Mouse (Mus musculus) G1E (cell line): ENCODE measurements around the gene Olfr555.
A peak's percentile ranks its signal among the peaks of the same experiment; 100 is the strongest.

Source experiments
- CTCF ChIP-seq: IDR thresholded peaks from 2 replicates; pipeline ENCODE4 v1.5.1; 2012; ENCODE audit warnings: low read depth, low read length, inconsistent platforms, mixed read lengths
- GATA1 ChIP-seq: IDR thresholded peaks from 2 replicates; pipeline ENCODE4 v1.6.1; 2012; ENCODE audit warnings: borderline replicate concordance, low read length, inconsistent platforms, mixed read lengths
- TAL1 ChIP-seq: conservative IDR thresholded peaks from 2 replicates; pipeline ENCODE4 v1.6.1; 2012; ENCODE audit warnings: low read depth, low read length, inconsistent platforms, mixed read lengths

DNA sequence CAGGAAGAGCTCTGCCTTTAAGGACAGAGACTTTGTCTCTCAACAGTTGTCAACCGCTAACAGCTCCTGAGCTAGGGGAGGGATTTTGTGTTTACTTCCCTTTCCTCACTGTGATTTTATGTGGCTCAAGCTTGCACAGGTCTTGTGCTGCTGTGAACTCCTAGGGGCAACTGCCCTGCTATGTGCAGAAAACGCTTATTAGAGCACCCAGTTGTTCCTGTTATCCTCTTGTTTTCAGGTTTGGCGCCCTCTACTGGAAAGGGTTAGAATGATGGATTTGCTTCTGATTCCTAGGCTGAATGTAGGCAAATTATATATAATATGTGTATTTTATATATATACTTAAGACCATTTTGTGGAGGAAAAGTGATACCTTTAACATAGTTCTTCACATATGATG, 22.0 kb upstream of the Olfr555 start:
- TF ChIP-seq CTCF (0 out of 2 replicates have a peak, but pooled peaks have one; percentile 9), TAL1 (no peak), GATA1 (no peak)
